Mouse (Mus musculus) heart, postnatal 0 days (tissue): ENCODE measurements around the gene Kntc1. TPM values are rescaled to one million over a fixed set of nuclear protein-coding genes. Genes with fewer than 3 reads are reported as not detected.
"Not testable (repeated sequence)": the region's sequence is repeated elsewhere in the genome, so short reads cannot be mapped to it uniquely, and the experiment has no call there.

Experiments
- ATAC-seq: fragments of 200-750 bp; cut with Nextera tagmentation; 2 replicates; pipeline ENCODE4 v1.8.0; 2017; ENCODE audit warnings: low read depth, moderate number of reproducible peaks, moderate library complexity; ENCODE audit not compliant: insufficient read depth
- DNase-seq: peaks from one replicate; pipeline ENCODE4 v3.0.0-alpha.2; 2016; ENCODE audit warnings: low spot score
- H3K27ac ChIP-seq: fragments of 300-500 bp; sonication (generic); 2 replicates; pipeline ENCODE4 v1.5.1; 2014; ENCODE audit warnings: low read depth, mild to moderate bottlenecking
- H3K27me3 ChIP-seq: fragments of 300-500 bp; sonication (generic); 2 replicates; pipeline ENCODE4 v1.6.1; 2014; ENCODE audit warnings: low read length, mixed read lengths; ENCODE audit not compliant: control insufficient read depth, insufficient read depth
- H3K36me3 ChIP-seq: fragments of 300-500 bp; sonication (generic); replicated peaks from 2 replicates; pipeline ENCODE4 v1.6.1; 2014; ENCODE audit warnings: low read length, mixed read lengths; ENCODE audit not compliant: control insufficient read depth, insufficient read depth
- H3K4me1 ChIP-seq: fragments of 300-500 bp; sonication (generic); 2 replicates; pipeline ENCODE4 v1.6.1; 2014; ENCODE audit warnings: antibody characterized with exemption; ENCODE audit not compliant: control insufficient read depth, insufficient read depth
- H3K4me2 ChIP-seq: fragments of 300-500 bp; sonication (generic); 2 replicates; pipeline ENCODE4 v1.6.1; 2014; ENCODE audit warnings: low read depth, mild to moderate bottlenecking, low read length, moderate library complexity
- H3K4me3 ChIP-seq: fragments of 300-500 bp; sonication (generic); 2 replicates; pipeline ENCODE4 v1.5.1; 2014; ENCODE audit warnings: low read depth, low read length
- H3K9ac ChIP-seq: fragments of 300-500 bp; sonication (generic); replicated peaks from 2 replicates; pipeline ENCODE4 v1.6.1; 2014; ENCODE audit warnings: low read depth, low read length, mixed read lengths
- H3K9me3 ChIP-seq: fragments of 300-500 bp; sonication (generic); replicated peaks from 2 replicates; pipeline ENCODE4 v1.6.1; 2016; ENCODE audit warnings: low read length; ENCODE audit not compliant: control insufficient read depth
- CTCF ChIP-seq: IDR thresholded peaks from 2 replicates; pipeline ENCODE4 v1.5.1; 2016; ENCODE audit warnings: antibody characterized with exemption, control low read depth, low read depth
- EP300 ChIP-seq: IDR thresholded peaks from 2 replicates; pipeline ENCODE4 v1.6.1; 2016; ENCODE audit warnings: antibody characterized with exemption, low read depth
- WGBS: fragments of 180-500 bp; shearing (Covaris S2); extraction: QIAGEN DNeasy Blood & Tissue Kit; methylation state at CpG from one replicate; pipeline ENCODE4 v1.1.7; 2014; 5-methylcytosine and 5-hydroxymethylcytosine counted together
- polyA plus RNA-seq: library from polyadenylated mRNA; unstranded; fragments of >200 nt; fragmentation: Nextera tagmentation; extraction: Ambion mirVana; gene quantifications from 2 replicates; pipeline ENCODE4 v1.2.1, GENCODE M21; 2015
- total RNA-seq: library from RNA; depleted of rRNA; stranded (reverse); fragments of >200 nt; gene quantifications from 2 replicates; pipeline ENCODE4 v1.2.3, GENCODE M21; 2014; ENCODE audit warnings: low replicate concordance

Gene Kntc1
- total and polyA plus RNA-seq, 2 experiments from 2014 or later, result 3.8 to 15.6 TPM

DNA sequence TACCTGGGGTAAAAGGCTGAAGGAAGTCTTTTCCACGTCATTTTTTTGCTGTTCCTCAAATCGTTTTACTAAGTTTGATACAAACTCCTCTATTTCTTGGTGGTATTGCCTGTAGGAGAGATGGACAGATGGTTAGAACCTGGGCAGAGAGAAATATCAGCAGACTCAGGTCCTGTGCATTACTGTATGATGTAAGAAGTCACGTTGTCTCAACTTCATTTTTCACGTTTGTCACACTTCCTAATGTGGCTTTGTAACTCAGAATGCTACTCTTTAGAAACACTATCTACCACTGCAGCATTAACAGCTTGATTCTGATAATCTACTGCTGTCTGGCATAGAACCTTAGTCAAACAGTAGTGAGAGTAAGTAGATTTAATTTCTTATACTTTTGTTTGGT is 34.9 kb upstream of the Kntc1 start:
- Histone ChIP-seq H3K9ac (no peak overlapping the region), H3K4me2 (no peak overlapping the region), H3K36me3 (peaks cover 74% of the 10 kb centered on the region), H3K4me3 (no peak overlapping the region), H3K27ac (no peak overlapping the region), H3K27me3 (no peaks in the 10 kb centered on the region), H3K4me1 (peaks cover 13% of the 10 kb centered on the region; the same call in 1 of the 2 replicates), H3K9me3 (no peaks in the 10 kb centered on the region)
- DNase-seq, result no peak
- TF ChIP-seq CTCF (no peak), EP300 (no peak)
- 82% methylated on average over 4 of the region's 4 CpGs for WGBS
- ATAC-seq, result no peak

DNA sequence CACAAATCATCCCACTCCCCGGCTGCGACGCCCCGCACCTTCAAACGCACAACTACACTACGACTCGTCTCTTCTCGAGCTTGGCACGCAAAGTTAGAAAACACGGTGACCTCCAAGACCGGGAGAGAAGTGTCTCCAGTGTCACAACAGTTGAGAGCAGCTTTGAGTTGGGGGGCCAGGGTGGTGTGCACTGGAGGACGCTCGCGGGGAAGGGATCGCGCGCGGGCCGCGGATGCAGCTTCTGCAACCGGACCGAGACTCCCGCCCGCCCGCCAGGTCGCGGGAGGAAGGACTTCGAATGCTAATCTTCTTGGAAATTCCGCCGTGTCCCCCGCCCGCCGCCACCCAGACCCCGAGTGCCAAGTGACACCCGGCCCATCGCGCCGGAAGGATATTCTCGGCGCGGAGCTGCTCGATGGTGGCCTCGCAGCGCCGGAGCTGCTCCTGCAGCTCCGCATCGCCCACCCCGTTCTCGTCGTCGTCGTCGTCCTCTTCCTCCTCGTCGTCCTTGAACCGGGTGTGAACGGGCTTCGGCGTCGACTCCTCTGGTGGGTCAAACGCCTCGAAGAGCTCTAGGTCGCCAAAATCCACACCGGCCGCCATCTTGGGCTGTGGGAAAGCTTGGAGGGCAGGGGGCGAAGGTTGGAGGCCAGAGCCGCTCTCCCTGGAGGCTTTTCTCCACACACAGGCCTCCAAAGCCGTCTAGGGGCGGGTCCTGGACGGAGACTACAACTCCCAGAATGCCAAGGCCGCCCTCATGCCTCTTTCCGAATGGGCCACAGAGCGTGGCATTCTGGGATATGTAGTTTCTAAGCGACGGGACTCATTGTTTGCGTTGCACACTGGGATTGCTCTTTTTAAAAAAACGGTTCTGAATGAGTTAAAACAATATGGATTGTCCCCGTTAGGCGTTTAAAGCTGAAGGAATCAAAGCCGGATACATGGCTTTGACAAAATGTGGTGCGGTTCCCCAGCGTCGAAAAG is 28.9 kb upstream of the Kntc1 start, which contains the start of gene Zcchc8:
Gene Zcchc8 (minus strand): TSS at position 773 of the 984 bp plus-strand sequence.
- H3K27me3 ChIP-seq, result no peaks in the 10 kb centered on the region
- peak; percentile 98 for DNase-seq
- WGBS, result under 1% methylated on average over 83 of the region's 83 CpGs
- TF ChIP-seq EP300, result no peak
- no peak for TF ChIP-seq CTCF
- H3K9ac ChIP-seq, result peak within 1 kb of the TSS; percentile 86
- peak within 1 kb of the TSS; percentile 85 for H3K27ac ChIP-seq
- peak within 1 kb of the TSS; percentile 74 for H3K4me2 ChIP-seq
- H3K4me3 ChIP-seq, result peak within 1 kb of the TSS; percentile 86
- H3K4me1 ChIP-seq, result peaks cover 13% of the 10 kb centered on the region; the same call in 1 of the 2 replicates
- ATAC-seq, result peak; percentile 100
- peaks cover 16% of the 10 kb centered on the region for H3K36me3 ChIP-seq
- no peaks in the 10 kb centered on the region for H3K9me3 ChIP-seq

DNA sequence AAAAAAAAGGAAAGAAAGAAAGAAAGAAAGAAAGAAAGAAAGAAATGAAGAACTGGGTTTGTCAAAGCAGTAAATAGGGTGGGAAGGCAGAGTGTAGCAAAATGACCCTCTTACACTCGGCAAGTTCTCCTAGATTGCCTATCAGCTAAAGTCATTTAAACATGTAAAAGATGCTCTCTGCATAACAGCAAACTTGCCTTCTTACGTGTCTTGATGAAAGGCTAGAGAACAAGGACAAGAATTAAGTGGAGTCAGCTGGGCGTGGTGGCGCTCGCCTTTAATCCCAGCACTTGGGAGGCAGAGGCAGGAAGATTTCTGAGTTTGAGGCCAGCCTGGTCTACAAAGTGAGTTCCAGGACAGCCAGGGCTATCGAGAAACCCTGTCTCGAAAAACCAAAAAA is 25.7 kb upstream of the Kntc1 start:
- DNase-seq, H3K9me3 ChIP-seq, H3K27me3 ChIP-seq, H3K4me1 ChIP-seq, H3K4me2 ChIP-seq, H3K9ac ChIP-seq, H3K27ac ChIP-seq, H3K4me3 ChIP-seq, ATAC-seq: not testable (repeated sequence)
- WGBS, result 90% methylated on average over 7 of the region's 7 CpGs
- H3K36me3 ChIP-seq, result peaks cover 14% of the 10 kb centered on the region

DNA sequence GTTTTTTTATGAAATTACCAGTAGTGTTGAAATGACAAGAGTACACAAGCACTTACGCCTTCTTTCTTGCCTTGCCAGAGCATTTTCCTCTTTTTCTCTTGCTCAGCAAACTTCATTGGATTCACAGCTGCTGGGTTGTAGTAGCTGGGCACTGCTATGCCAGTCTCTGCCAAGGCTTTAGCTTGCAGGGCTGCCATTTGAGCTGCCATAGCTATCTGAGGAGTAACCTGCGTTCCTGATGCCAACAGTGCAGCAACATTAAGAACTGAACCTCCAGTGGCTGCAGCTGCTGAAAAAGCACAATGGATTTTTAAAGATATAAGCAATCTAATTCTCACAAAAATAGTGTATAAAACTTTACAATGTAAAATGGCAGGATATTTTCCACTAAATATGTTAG is 18.5 kb upstream of the Kntc1 start:
- no peak for ATAC-seq
- WGBS, result 89% methylated on average over 2 of the region's 2 CpGs
- peaks cover 79% of the 10 kb centered on the region for H3K36me3 ChIP-seq
- H3K4me1 ChIP-seq, result no peaks in the 10 kb centered on the region
- H3K27me3 ChIP-seq, result no peaks in the 10 kb centered on the region
- TF ChIP-seq EP300 (no peak), CTCF (no peak)
- H3K9ac ChIP-seq, result no peak overlapping the region
- no peaks in the 10 kb centered on the region for H3K9me3 ChIP-seq
- DNase-seq, result no peak
- no peak overlapping the region for H3K27ac ChIP-seq
- no peak overlapping the region for H3K4me2 ChIP-seq
- H3K4me3 ChIP-seq, result no peak overlapping the region

DNA sequence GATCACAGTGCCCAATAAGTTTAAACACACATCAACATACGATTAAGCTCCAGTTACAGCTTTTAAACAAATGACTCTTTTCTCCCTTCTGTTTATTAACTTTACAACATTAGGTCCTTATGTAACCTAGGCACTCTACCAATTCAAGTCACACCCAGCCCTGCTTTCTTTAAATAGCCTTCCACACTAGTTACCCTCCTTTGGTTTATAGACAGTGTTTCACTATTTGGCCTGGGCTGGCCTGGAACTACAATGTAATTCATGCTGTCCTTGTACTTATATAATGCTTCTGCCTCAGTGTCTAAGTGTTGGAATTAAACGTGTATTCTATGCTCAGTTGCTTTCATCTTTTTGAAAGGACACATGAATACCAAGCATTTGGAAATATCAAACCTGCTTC is 5.2 kb upstream of the Kntc1 start:
- Histone ChIP-seq H3K9ac (no peak overlapping the region), H3K27me3 (no peaks in the 10 kb centered on the region), H3K4me3 (no peak overlapping the region), H3K27ac (no peak overlapping the region), H3K4me1 (peaks cover 29% of the 10 kb centered on the region), H3K9me3 (no peaks in the 10 kb centered on the region), H3K4me2 (no peak overlapping the region), H3K36me3 (peaks cover 32% of the 10 kb centered on the region)
- ATAC-seq, result no peak
- no peak for TF ChIP-seq CTCF
- no peak for TF ChIP-seq EP300
- 75% methylated on average over 2 of the region's 2 CpGs for WGBS
- no peak for DNase-seq
